Mouse (Mus musculus) hindbrain, embryonic 16.5 days (tissue): ENCODE measurements at regions not wholly inside any gene's neighbourhood (a gene's known extent, or its start where the extent isn't known, plus 50 kb on each side); places are given as distances from the start of the nearest gene placed in this dataset.

Experiments
- ATAC-seq: fragments of 200-750 bp; cut with Nextera tagmentation; 2 replicates; pipeline ENCODE4 v1.8.0; 2017; ENCODE audit warnings: moderate TSS enrichment, moderate library complexity
- H3K27ac ChIP-seq: fragments of 300-500 bp; sonication (generic); 2 replicates; pipeline ENCODE4 v1.5.1; 2014; ENCODE audit warnings: low read depth, mild to moderate bottlenecking, control low read depth, low read length, moderate library complexity
- H3K27me3 ChIP-seq: fragments of 300-500 bp; sonication (generic); replicated peaks from 2 replicates; pipeline ENCODE4 v1.6.1; 2014; ENCODE audit warnings: low read length; ENCODE audit not compliant: control insufficient read depth, insufficient read depth
- H3K36me3 ChIP-seq: fragments of 300-500 bp; sonication (generic); 2 replicates; pipeline ENCODE4 v1.6.1; 2014; ENCODE audit warnings: mild to moderate bottlenecking, low read length, moderate library complexity, mixed read lengths; ENCODE audit not compliant: control insufficient read depth, insufficient read depth
- H3K4me1 ChIP-seq: fragments of 300-500 bp; sonication (generic); 2 replicates; pipeline ENCODE4 v1.6.1; 2014; ENCODE audit warnings: low read depth, low read length; ENCODE audit not compliant: control insufficient read depth, insufficient read depth
- H3K4me2 ChIP-seq: fragments of 300-500 bp; sonication (generic); 2 replicates; pipeline ENCODE4 v1.6.1; 2014; ENCODE audit warnings: mild to moderate bottlenecking, low read length, control low read depth, moderate library complexity
- H3K4me3 ChIP-seq: fragments of 300-500 bp; sonication (generic); 2 replicates; pipeline ENCODE4 v1.5.1; 2014; ENCODE audit warnings: mild to moderate bottlenecking, low read length, control low read depth, moderate library complexity
- H3K9ac ChIP-seq: fragments of 300-500 bp; sonication (generic); 2 replicates; pipeline ENCODE4 v1.6.1; 2014; ENCODE audit warnings: low read depth, mild to moderate bottlenecking, control low read depth, low read length, moderate library complexity
- H3K9me3 ChIP-seq: fragments of 300-500 bp; sonication (generic); 2 replicates; pipeline ENCODE4 v1.6.1; 2014; ENCODE audit warnings: mild to moderate bottlenecking, low read length, moderate library complexity; ENCODE audit not compliant: control insufficient read depth
- WGBS: fragments of 180-500 bp; shearing (Covaris S2); extraction: QIAGEN DNeasy Blood & Tissue Kit; methylation state at CpG from one replicate; pipeline ENCODE4 v1.1.7; 2014; 5-methylcytosine and 5-hydroxymethylcytosine counted together

- Histone ChIP-seq H3K9me3 (no peaks in the 10 kb centered on the region), H3K36me3 (no peaks in the 10 kb centered on the region), H3K9ac (no peak overlapping the region), H3K4me3 (no peak overlapping the region), H3K27ac (no peak overlapping the region), H3K4me1 (no peaks in the 10 kb centered on the region), H3K4me2 (no peak overlapping the region), H3K27me3 (no peaks in the 10 kb centered on the region)
- ATAC-seq: no peak
- 64% methylated on average over 2 of the region's 2 CpGs for WGBS
Measured at GRCm38 (mm10) chr5:63579409-63579808, 69.5 kb upstream of the Nwd2 start.

DNA sequence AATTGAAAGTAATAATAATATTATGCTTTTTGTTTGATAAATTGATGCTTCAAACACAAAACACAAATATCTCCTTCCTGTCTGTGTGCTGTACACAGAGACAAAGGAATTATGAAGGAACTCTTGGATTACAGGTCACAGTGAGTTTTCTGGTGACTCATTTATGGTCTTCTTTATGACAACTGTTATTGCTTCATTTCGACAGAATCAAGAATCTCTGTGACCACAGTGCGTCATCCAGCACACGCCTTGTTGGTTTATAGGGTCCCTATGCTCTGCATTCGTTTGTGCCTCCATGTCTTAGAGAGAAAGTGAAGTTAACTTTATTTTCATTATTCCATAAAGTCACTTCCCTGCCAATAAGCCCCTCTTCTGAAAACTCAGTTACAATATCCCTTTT is 61.9 kb upstream of the Nwd2 start:
- Histone ChIP-seq H3K4me2 (no peak overlapping the region), H3K36me3 (no peaks in the 10 kb centered on the region), H3K4me3 (no peak overlapping the region), H3K9ac (no peak overlapping the region), H3K27ac (no peak overlapping the region), H3K27me3 (no peaks in the 10 kb centered on the region), H3K9me3 (no peaks in the 10 kb centered on the region), H3K4me1 (no peaks in the 10 kb centered on the region)
- WGBS: 93% methylated on average over 4 of the region's 4 CpGs
- ATAC-seq: no peak

DNA sequence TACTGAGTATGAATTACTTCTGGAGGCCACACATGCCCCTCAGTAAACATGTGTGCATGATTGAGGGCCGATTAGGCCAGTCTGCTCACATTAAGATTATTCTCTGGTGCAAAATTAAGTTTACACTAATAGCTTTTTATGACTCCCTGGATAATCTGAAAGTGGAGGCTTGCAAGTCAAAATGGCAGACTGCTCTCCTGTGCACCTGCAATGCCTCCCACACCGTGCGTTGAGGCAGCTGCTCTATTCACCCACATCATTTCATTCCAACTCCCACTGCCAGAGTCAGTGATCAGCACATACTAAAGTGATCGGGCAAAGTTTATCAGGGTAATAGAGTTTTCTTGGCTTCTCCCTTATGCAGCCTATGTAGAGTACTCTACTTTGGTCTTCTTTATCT is 61.0 kb upstream of the Nwd2 start:
- WGBS: 77% methylated on average over 4 of the region's 4 CpGs
- H3K27ac ChIP-seq: no peak overlapping the region
- H3K9me3 ChIP-seq: no peaks in the 10 kb centered on the region
- H3K4me1 ChIP-seq: no peaks in the 10 kb centered on the region
- no peak overlapping the region for H3K9ac ChIP-seq
- H3K4me2 ChIP-seq: no peak overlapping the region
- no peak for ATAC-seq
- no peaks in the 10 kb centered on the region for H3K27me3 ChIP-seq
- no peak overlapping the region for H3K4me3 ChIP-seq
- no peaks in the 10 kb centered on the region for H3K36me3 ChIP-seq
